ENCODE assay signal across 8 mouse cellular contexts in the genomic region with DNA sequence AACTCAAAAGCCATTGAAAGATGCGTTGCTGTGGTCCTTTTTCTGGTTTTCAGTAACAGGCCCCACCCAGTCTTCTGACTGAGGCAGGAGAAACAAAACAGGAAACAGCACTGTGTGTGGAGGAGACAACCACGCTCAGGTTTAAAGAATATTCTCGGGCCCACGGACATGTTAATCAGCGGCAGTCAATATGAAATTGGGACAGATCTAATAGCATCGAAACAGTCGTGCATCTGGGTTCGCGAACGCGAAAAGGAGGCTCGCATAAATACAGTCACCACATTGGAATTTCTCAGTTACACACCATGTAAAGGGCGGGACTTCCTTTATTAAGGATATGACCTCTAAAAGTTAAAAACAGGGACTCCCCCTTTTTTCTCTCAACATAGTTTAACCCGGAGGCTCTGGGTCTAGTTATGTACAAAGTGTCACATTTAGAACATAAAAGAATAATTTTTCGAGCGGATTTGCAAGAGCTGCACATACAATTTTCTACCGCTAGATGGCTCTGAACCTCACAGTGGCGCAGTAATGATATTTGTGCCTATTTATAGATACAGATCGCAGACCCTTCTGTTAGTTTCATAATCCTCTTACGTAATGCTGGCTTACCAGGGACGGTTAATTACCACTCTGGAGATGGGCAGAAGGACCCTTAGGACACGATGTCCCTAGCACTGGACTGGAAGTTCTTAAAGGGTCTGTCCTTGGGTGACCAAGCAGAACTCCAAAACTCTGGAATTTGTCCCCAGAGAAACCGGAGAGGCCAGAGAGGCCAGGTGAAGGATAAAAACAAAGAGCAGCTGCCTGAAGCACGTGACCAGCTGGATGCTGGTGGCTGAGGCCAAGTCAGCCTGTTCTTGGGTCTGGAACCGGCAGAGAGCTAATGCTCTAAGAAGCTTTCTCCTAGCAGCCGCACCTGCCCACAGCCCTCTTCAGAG.
DNase-seq lines count a peak whose midpoint lies in the region; ATAC-seq and TF ChIP-seq lines count a peak whose summit lies in the region.

No protein-coding gene starts in this region.

- TF ChIP-seq POLR2A in spleen, adult 2 months (IDR thresholded peaks at IDR 0.05; ENCODE audit: low read depth, low read length), result no peak; the same call in 1 of the 2 replicates

- H3K9ac ChIP-seq in heart, embryonic 13.5 days, result peak overlapping the region; percentile 76
- H3K9ac ChIP-seq in kidney, embryonic 16.5 days (replicated peaks; ENCODE audit: low read length), result peak overlapping the region; percentile 61
- H3K9ac ChIP-seq in limb, embryonic 15.5 days, result no peak overlapping the region; the same call in 1 of the 2 replicates
- peak overlapping the region; percentile 17; the same call in 1 of the 2 replicates for H3K9ac ChIP-seq in midbrain, embryonic 16.5 days (ENCODE audit: low read depth, low read length)

- DNase-seq in CD4-positive, CD25-positive, alpha-beta regulatory T cell, adult 2 months (ENCODE audit: low read depth, low spot score), result peak; percentile 92
- peak; percentile 59 for DNase-seq in brain, embryonic 18.5 days (ENCODE audit: low read depth, low spot score)
- peak; percentile 53 to 81 for DNase-seq in spleen, adult 2 months (ENCODE audit: low read depth in 1 of 2, low spot score in 2 of 2)

- no peaks in the 10 kb centered on the region for H3K27me3 ChIP-seq in heart, embryonic 13.5 days (replicated peaks)
- H3K27me3 ChIP-seq in kidney, embryonic 16.5 days (ENCODE audit: insufficient read depth, low read length), result no peaks in the 10 kb centered on the region
- H3K27me3 ChIP-seq in limb, embryonic 15.5 days, result no peaks in the 10 kb centered on the region
- H3K27me3 ChIP-seq in midbrain, embryonic 16.5 days (ENCODE audit: control insufficient read depth, insufficient read depth, low read depth, low read length), result no peaks in the 10 kb centered on the region
- no peaks in the 10 kb centered on the region for H3K27me3 ChIP-seq in spleen, adult 2 months (ENCODE audit: control insufficient read depth, insufficient read depth, low read length)

- peaks cover 11% of the 10 kb centered on the region for H3K4me1 ChIP-seq in heart, embryonic 13.5 days
- H3K4me1 ChIP-seq in kidney, embryonic 16.5 days (ENCODE audit: insufficient read depth, low read length), result peaks cover 10% of the 10 kb centered on the region
- H3K4me1 ChIP-seq in limb, embryonic 15.5 days, result peaks cover 6% of the 10 kb centered on the region
- peaks cover 5% of the 10 kb centered on the region; the same call in 1 of the 2 replicates for H3K4me1 ChIP-seq in midbrain, embryonic 16.5 days (ENCODE audit: control insufficient read depth, insufficient read depth, low read length)
- peaks cover 12% of the 10 kb centered on the region; the same call in 1 of the 2 replicates for H3K4me1 ChIP-seq in spleen, adult 2 months (ENCODE audit: control insufficient read depth, insufficient read depth, insufficient read length)

- peak overlapping the region; percentile 68 for H3K4me2 ChIP-seq in heart, embryonic 13.5 days
- peak overlapping the region; percentile 57 for H3K4me2 ChIP-seq in kidney, embryonic 16.5 days (replicated peaks; ENCODE audit: low read depth, low read length)
- H3K4me2 ChIP-seq in limb, embryonic 15.5 days, result peak overlapping the region; percentile 38
- H3K4me2 ChIP-seq in midbrain, embryonic 16.5 days (ENCODE audit: low read length), result peak overlapping the region; percentile 30

- TF ChIP-seq CTCF in spleen, adult 2 months (IDR thresholded peaks at IDR 0.05; ENCODE audit: extremely low read depth, insufficient read depth, insufficient read length, insufficient replicate concordance), result peak; percentile 33; the same call in 1 of the 2 replicates

- peak overlapping the region; percentile 71 for H3K27ac ChIP-seq in heart, embryonic 13.5 days (replicated peaks)
- peak overlapping the region; percentile 89 for H3K27ac ChIP-seq in kidney, embryonic 16.5 days (ENCODE audit: low read length)
- no peak overlapping the region for H3K27ac ChIP-seq in limb, embryonic 15.5 days
- H3K27ac ChIP-seq in midbrain, embryonic 16.5 days (ENCODE audit: low read length), result peak overlapping the region; percentile 1; the same call in 1 of the 2 replicates
- H3K27ac ChIP-seq in spleen, adult 2 months (ENCODE audit: insufficient read depth, low read length), result peak overlapping the region; percentile 98

- peak overlapping the region; percentile 49 for H3K4me3 ChIP-seq in heart, embryonic 13.5 days
- H3K4me3 ChIP-seq in kidney, embryonic 16.5 days (ENCODE audit: low read length), result peak overlapping the region; percentile 43
- H3K4me3 ChIP-seq in limb, embryonic 15.5 days, result peak overlapping the region; percentile 37
- peak overlapping the region; percentile 19 for H3K4me3 ChIP-seq in midbrain, embryonic 16.5 days (ENCODE audit: low read depth, low read length)
- H3K4me3 ChIP-seq in spleen, adult 2 months (ENCODE audit: extremely low read depth, insufficient read depth, insufficient read length), result peak overlapping the region; percentile 56

- 0 out of 2 replicates have a peak, but pooled peaks cover 3% of the 10 kb centered on the region for H3K9me3 ChIP-seq in heart, embryonic 13.5 days
- no peaks in the 10 kb centered on the region for H3K9me3 ChIP-seq in kidney, embryonic 16.5 days (ENCODE audit: low read length)
- no peaks in the 10 kb centered on the region for H3K9me3 ChIP-seq in limb, embryonic 15.5 days
- no peaks in the 10 kb centered on the region for H3K9me3 ChIP-seq in midbrain, embryonic 16.5 days (replicated peaks; ENCODE audit: control insufficient read depth, low read length, poor library complexity, severe bottlenecking)

- H3K36me3 ChIP-seq in heart, embryonic 13.5 days, result no peaks in the 10 kb centered on the region
- H3K36me3 ChIP-seq in kidney, embryonic 16.5 days (ENCODE audit: insufficient read depth, low read length), result no peaks in the 10 kb centered on the region
- no peaks in the 10 kb centered on the region for H3K36me3 ChIP-seq in limb, embryonic 15.5 days
- no peaks in the 10 kb centered on the region for H3K36me3 ChIP-seq in midbrain, embryonic 16.5 days (ENCODE audit: control insufficient read depth, insufficient read depth, low read length)
- H3K36me3 ChIP-seq in spleen, adult 2 months (ENCODE audit: control insufficient read depth, insufficient read depth, low read length), result no peaks in the 10 kb centered on the region

- 12% methylated on average over 26 of the region's 26 CpGs for WGBS in heart, embryonic 13.5 days
- WGBS in kidney, embryonic 16.5 days, result 11% methylated on average over 26 of the region's 26 CpGs
- 10% methylated on average over 26 of the region's 26 CpGs for WGBS in limb, embryonic 15.5 days
- 18% methylated on average over 26 of the region's 26 CpGs for WGBS in midbrain, embryonic 16.5 days
- WGBS in spleen, adult 2 months, result 2% methylated on average over 26 of the region's 26 CpGs

- peak; percentile 78 for ATAC-seq in erythroid progenitor cell, adult 5-6 weeks (replicated peaks; ENCODE audit: low FRiP score, poor library complexity, severe bottlenecking)
- ATAC-seq in heart, embryonic 13.5 days (ENCODE audit: extremely low read depth, insufficient number of reproducible peaks, low FRiP score, low TSS enrichment), result no peak; the same call in 1 of the 2 replicates
- peak; percentile 87 for ATAC-seq in kidney, embryonic 16.5 days (ENCODE audit: low FRiP score, low TSS enrichment)
- ATAC-seq in limb, embryonic 15.5 days (ENCODE audit: insufficient number of reproducible peaks, low FRiP score, low TSS enrichment, low read depth), result peak; percentile 78
- peak; percentile 84 for ATAC-seq in midbrain, embryonic 16.5 days
